Mouse (Mus musculus) CD4-positive, CD25-positive, alpha-beta regulatory T cell, adult 9 weeks (primary cell): ENCODE measurements around the gene Zbtb7b. TPM values are rescaled to one million over a fixed set of nuclear protein-coding genes. Genes with fewer than 3 reads are reported as not detected.

Experiments used
- polyA plus RNA-seq: library from polyadenylated mRNA; unstranded; fragments of 100-300 nt; shearing (Covaris generic); gene quantifications from one replicate; pipeline ENCODE4 v1.2.1, GENCODE M21; 2017

Gene Zbtb7b
- 62.0 TPM for polyA plus RNA-seq

GRCm38 (mm10) chr3:89394006-89394893 is at the start of gene Zbtb7b:
Zbtb7b (minus strand) TSS chr3:89394776.

GRCm38 (mm10) chr3:89436176-89437113 is 41.9 kb upstream of the Zbtb7b start, which contains the start of gene Pbxip1:
Pbxip1 (plus strand) TSS chr3:89436706.

GRCm38 (mm10) chr3:89430171-89431159 is 35.9 kb upstream of the Zbtb7b start, which contains the start of gene Pygo2:
Pygo2 (plus strand) TSS chr3:89430214.

DNA sequence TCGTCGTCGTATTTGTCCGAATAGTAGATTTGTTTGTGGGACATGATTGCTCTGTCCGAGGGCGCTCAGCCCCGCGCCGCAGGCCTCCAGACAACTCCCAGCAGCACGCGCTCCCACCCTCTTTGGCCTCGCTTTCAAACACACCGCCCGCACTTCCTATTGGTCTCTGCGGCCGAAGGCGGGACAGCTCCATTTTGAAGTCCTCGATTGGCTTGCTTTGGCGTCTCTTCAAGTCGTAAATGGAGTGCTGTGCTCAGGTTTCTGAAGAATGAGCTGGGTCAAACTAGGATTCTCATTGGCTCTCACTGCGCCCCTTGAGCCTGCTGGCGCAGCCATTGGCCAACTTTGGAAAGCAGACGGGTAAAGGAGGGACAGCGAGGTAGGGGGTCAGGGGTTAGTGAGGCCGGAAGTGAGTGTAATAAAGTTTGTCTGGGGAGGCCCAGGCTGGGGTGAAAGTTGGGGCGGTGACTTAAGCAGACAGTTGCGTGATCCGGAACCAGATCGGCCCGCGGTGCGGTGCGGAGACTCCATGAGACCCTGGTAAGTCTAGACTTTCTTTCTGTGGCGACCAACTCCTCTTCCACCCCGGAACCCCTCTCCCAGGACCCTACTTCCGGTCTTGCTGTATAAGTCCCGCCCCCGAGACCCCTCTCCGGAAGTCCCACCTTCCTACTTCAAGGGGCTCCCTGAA is 23.7 kb upstream of the Zbtb7b start, which contains the start of the genes Cks1b and Shc1:
TSS of gene Cks1b (minus strand) at position 214 of the 691 bp plus-strand sequence.
TSS of gene Shc1 (plus strand) at position 274 of the 691 bp plus-strand sequence.

DNA sequence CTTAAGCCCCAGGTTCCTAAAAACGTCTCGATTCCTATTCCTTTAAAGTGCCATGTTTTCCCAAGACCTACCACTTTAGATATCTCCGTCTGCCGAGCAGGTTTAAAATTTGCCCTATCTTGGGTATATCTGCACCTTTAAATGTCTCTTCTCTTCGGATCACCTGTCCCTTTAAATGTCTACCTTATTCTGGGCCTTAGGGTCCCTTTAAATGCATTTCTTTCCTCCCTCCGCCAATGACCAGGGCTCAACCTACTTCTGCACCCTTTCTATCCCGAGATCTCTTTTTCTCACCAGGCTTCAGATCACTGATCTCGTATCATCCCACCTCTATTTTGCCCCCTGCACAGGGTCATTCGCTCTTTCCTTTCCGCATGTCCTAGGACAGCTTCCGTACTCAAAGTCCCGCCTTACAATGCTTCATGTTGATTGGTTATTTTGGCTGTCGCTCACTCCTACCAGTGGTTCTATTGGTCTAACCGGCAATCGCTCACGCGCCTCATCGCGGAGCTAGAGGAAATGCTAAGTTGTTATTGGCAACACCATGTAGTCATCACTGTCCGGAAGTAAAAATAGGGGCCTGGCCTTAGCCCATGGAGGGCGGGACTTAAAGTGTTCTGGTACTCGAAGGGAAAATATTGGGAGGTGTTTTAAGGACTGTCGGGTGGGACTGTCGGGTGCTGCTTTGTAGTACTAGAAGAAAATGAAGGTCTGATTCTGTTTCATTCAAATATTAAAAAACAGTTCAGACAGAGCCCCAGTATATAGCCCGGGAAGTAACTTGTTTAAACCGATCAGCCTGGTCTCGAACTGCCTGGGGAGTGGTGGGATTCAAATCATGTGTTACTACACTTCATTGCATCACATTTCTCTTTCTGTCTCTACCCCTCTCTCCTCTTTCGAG is 17.2 kb upstream of the Zbtb7b start, which contains the start of gene Flad1:
TSS of gene Flad1 (minus strand) at position 381 of the 904 bp plus-strand sequence.

DNA sequence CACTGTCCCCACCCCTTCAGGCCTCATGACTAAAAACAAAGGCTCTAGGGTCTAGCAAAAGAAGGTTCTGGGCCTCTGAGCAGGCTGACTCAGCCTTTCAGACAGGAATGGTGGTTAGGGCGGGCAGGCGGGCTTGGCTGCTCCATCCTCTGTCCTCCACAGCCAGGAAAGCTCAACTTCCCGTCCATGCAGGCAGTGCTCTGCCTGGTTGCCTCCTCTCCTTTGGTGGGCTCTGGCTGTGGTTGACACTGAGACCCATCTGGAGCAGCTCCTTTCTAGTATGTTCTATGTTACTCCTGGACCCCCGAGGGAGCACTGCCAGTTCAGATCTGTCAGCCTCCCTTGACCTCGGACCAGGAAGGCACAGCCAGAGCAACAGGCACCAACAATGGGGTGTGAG is 8.1 kb upstream of the Zbtb7b start, which contains the start of gene Lenep:
TSS of gene Lenep (minus strand) at position 101 of the 400 bp plus-strand sequence.

DNA sequence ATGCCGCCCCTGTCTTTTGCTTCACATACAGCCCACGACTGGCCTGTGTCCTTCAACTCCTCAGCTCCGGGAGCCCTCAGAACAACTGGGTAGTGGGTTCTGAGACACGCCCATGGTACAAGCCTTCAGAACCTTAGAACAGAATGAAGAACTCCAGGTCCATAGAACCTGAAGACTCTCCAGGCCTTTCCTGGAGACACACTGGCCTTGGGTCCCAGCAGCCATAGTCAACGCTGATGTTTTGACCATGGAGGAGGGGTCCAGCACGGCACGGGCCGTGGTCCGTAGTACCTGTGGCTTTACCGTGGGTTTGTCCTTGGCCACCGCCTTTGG is 29.5 kb downstream of the Zbtb7b start, which contains the start of gene Dcst1:
TSS of gene Dcst1 (minus strand) at position 101 of the 333 bp plus-strand sequence.

DNA sequence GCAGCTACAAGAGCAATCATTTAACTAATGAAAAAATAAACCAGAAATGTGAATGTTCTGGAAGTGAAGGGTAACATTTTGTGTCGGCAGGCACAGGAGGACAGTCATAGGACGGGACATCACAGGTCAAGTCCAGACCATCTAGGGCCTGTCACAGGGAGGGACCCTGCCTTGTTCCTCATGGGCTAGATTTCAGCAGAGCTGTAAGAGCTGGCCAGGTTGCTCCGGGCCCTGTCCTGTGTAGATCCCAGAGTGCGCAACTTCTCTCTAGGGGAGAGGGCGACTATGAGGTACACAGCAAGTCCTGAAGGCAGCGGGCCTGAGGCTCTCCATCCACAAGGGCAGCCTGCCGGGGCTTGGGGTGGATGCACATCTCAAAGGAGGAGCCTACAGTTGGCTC is 32.9 kb downstream of the Zbtb7b start, which contains the start of gene Dcst2:
TSS of gene Dcst2 (plus strand) at position 301 of the 400 bp plus-strand sequence.

GRCm38 (mm10) chr3:89349869-89350501 is 44.6 kb downstream of the Zbtb7b start, which contains the start of gene Adam15:
Adam15 (minus strand) TSS chr3:89349996.

GRCm38 (mm10) chr3:89337721-89338578 is 56.6 kb downstream of the Zbtb7b start, which contains the start of gene Efna4:
Efna4 (minus strand) TSS chr3:89338028.

Other genes with a start within 250 kb of the Zbtb7b start
- 1.4 TPM for gene Hcn3, start 234.6 kb downstream of the Zbtb7b start, polyA plus RNA-seq
- 24.5 TPM for gene Clk2, start 230.0 kb downstream of the Zbtb7b start, polyA plus RNA-seq
- gene Scamp3, start 217.3 kb downstream of the Zbtb7b start, polyA plus RNA-seq = 319 TPM
- 240 TPM for gene Fam189b, start 211.6 kb downstream of the Zbtb7b start, polyA plus RNA-seq
- 144 TPM for gene Gba, start 191.8 kb downstream of the Zbtb7b start, polyA plus RNA-seq
- gene Thbs3, start 179.6 kb downstream of the Zbtb7b start, polyA plus RNA-seq = 2.3 TPM
- 151 TPM for gene Mtx1, start 167.7 kb downstream of the Zbtb7b start, polyA plus RNA-seq
- 0.79 TPM for gene Muc1, start 165.7 kb downstream of the Zbtb7b start, polyA plus RNA-seq
- gene Krtcap2, start 148.8 kb downstream of the Zbtb7b start, polyA plus RNA-seq = 281 TPM
- 4.5 TPM for gene Trim46, start 148.5 kb downstream of the Zbtb7b start, polyA plus RNA-seq
- 132 TPM for gene Dpm3, start 135.4 kb downstream of the Zbtb7b start, polyA plus RNA-seq
- 288 TPM for gene Slc50a1, start 124.2 kb downstream of the Zbtb7b start, polyA plus RNA-seq
- not detected for gene Efna1, start 113.6 kb downstream of the Zbtb7b start, polyA plus RNA-seq
- gene Efna3, start 71.8 kb downstream of the Zbtb7b start, polyA plus RNA-seq = not detected
- 0.46 TPM for gene Efna4, start 56.7 kb downstream of the Zbtb7b start, polyA plus RNA-seq
- gene Adam15, start 44.8 kb downstream of the Zbtb7b start, polyA plus RNA-seq = 7.2 TPM
- gene Dcst2, start 32.8 kb downstream of the Zbtb7b start, polyA plus RNA-seq = 0.20 TPM
- 1.0 TPM for gene Dcst1, start 29.5 kb downstream of the Zbtb7b start, polyA plus RNA-seq
- gene Lenep, start 8.0 kb upstream of the Zbtb7b start, polyA plus RNA-seq = not detected
- 69.2 TPM for gene Flad1, start 17.1 kb upstream of the Zbtb7b start, polyA plus RNA-seq
- 30.0 TPM for gene Cks1b, start 23.6 kb upstream of the Zbtb7b start, polyA plus RNA-seq
- gene Shc1, start 23.7 kb upstream of the Zbtb7b start, polyA plus RNA-seq = 99.8 TPM
- 25.5 TPM for gene Pygo2, start 35.4 kb upstream of the Zbtb7b start, polyA plus RNA-seq
- gene Pbxip1, start 41.9 kb upstream of the Zbtb7b start, polyA plus RNA-seq = 175 TPM
- 27.0 TPM for gene Pmvk, start 59.8 kb upstream of the Zbtb7b start, polyA plus RNA-seq
- gene Kcnn3, start 125.4 kb upstream of the Zbtb7b start, polyA plus RNA-seq = not detected